Mouse (Mus musculus) midbrain, embryonic 14.5 days (tissue): ENCODE results near the gene Acta1. TPM values are rescaled to one million over a fixed set of nuclear protein-coding genes. Genes with fewer than 3 reads are reported as not detected.
A peak's percentile ranks its signal among the peaks of the same experiment; 100 is the strongest.

Source experiments
- ATAC-seq: fragments of 200-750 bp; cut with Nextera tagmentation; 2 replicates; pipeline ENCODE4 v1.8.0; 2017; ENCODE audit warnings: moderate number of reproducible peaks, moderate library complexity; ENCODE audit not compliant: low FRiP score, low TSS enrichment
- DNase-seq: peaks from one replicate; pipeline ENCODE4 v3.0.0-alpha.2; 2015
- H3K27ac ChIP-seq: fragments of 300-500 bp; sonication (generic); replicated peaks from 2 replicates; pipeline ENCODE4 v1.5.1; 2014; ENCODE audit warnings: mild to moderate bottlenecking, low read depth, low read length, moderate library complexity
- H3K27me3 ChIP-seq: fragments of 300-500 bp; sonication (generic); 2 replicates; pipeline ENCODE4 v1.6.1; 2014; ENCODE audit warnings: low read length, control low read depth, mixed read lengths; ENCODE audit not compliant: control insufficient read depth, insufficient read depth
- H3K36me3 ChIP-seq: fragments of 300-500 bp; sonication (generic); 2 replicates; pipeline ENCODE4 v1.6.1; 2014; ENCODE audit warnings: low read length, control low read depth; ENCODE audit not compliant: control insufficient read depth, insufficient read depth
- H3K4me1 ChIP-seq: fragments of 300-500 bp; sonication (generic); 2 replicates; pipeline ENCODE4 v1.6.1; 2014; ENCODE audit warnings: mild to moderate bottlenecking, antibody characterized with exemption, low read length, control low read depth; ENCODE audit not compliant: control insufficient read depth, insufficient read depth
- H3K4me2 ChIP-seq: fragments of 300-500 bp; sonication (generic); 2 replicates; pipeline ENCODE4 v1.6.1; 2014; ENCODE audit warnings: mild to moderate bottlenecking, low read length, moderate library complexity
- H3K4me3 ChIP-seq: fragments of 300-500 bp; sonication (generic); replicated peaks from 2 replicates; pipeline ENCODE4 v1.5.1; 2014; ENCODE audit warnings: low read depth, low read length
- H3K9ac ChIP-seq: fragments of 300-500 bp; sonication (generic); replicated peaks from 2 replicates; pipeline ENCODE4 v1.6.1; 2014; ENCODE audit warnings: mild to moderate bottlenecking, low read length, moderate library complexity
- H3K9me3 ChIP-seq: fragments of 300-500 bp; sonication (generic); 2 replicates; pipeline ENCODE4 v1.6.1; 2016; ENCODE audit warnings: low read length, control low read depth, mixed read lengths; ENCODE audit not compliant: control insufficient read depth
- WGBS: fragments of 180-500 bp; shearing (Covaris S2); extraction: QIAGEN DNeasy Blood & Tissue Kit; methylation state at CpG from one replicate; pipeline ENCODE4 v1.1.7; 2014; 5-methylcytosine and 5-hydroxymethylcytosine counted together
- polyA plus RNA-seq: library from polyadenylated mRNA; unstranded; fragments of >200 nt; fragmentation: Nextera tagmentation; extraction: Ambion mirVana; gene quantifications from 2 replicates; pipeline ENCODE4 v1.2.1, GENCODE M21; 2014

The Acta1 gene
- 3.7 and 5.5 TPM in 2 replicates for polyA plus RNA-seq

DNA sequence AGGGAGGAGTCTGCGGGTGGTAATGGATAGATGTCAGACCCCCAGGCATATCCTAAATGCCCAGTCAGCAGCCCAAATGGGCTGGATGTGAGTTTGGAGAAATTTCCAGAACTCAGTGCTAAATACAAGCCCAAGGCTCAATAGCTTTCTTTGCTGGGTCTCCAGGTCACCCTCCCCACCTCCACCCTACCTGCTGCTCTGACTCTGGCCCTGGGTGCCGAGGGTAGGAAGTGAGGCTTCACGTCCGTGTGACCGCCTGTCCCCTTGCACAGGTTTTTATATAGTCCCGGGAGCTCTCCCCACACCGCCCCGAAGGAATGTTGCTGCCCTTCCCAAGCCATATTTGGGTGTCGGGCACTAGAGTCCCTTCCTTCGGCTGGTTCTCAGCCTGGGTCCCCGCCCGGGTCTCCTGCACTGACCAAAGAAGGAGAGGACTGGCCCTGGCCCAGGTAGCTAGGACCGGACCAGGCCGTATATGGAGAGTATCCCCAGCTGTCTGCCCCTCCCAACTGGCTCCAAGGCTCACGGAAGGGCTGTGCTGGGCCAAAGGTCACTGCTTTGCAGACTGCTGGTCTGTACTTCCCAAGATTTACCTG is at the start of gene Acta1:
Gene Acta1 (minus strand): TSS at position 250 of the 596 bp plus-strand sequence.
- H3K27me3 ChIP-seq = peaks cover 44% of the 10 kb centered on the region
- H3K9ac ChIP-seq = no peak within 1 kb of the TSS
- no peak within 1 kb of the TSS for H3K27ac ChIP-seq
- H3K4me1 ChIP-seq = peaks cover 16% of the 10 kb centered on the region
- no peak for DNase-seq
- no peaks in the 10 kb centered on the region for H3K9me3 ChIP-seq
- no peak within 1 kb of the TSS for H3K4me3 ChIP-seq
- WGBS = 26% methylated on average over 15 of the region's 15 CpGs
- peaks cover 10% of the 10 kb centered on the region; the same call in 1 of the 2 replicates for H3K36me3 ChIP-seq
- no peak for ATAC-seq
- no peak within 1 kb of the TSS for H3K4me2 ChIP-seq

DNA sequence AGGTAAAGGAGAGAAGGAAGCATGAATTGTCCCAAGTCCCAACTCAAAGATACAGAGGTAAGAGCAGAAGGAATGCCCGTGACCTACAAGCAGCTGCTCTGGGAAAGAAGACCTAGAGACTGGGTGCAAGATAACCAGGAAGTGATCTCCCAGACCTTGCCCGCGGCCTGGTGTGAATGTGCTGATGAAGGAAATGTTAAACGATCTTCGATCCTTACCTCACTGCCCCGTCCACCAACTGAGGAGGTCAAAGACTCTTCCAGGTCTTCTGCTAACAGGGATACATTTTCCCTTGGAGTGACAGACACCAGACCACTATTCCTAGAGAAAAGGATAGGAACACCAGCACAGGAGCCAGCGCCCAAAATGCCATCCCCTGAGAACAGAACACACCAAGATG is 34.5 kb upstream of the Acta1 start:
- no peak overlapping the region for H3K4me2 ChIP-seq
- no peak overlapping the region for H3K4me3 ChIP-seq
- 93% methylated on average over 7 of the region's 7 CpGs for WGBS
- no peaks in the 10 kb centered on the region for H3K4me1 ChIP-seq
- H3K36me3 ChIP-seq = peaks cover 76% of the 10 kb centered on the region
- DNase-seq (no peak), ATAC-seq (no peak)
- H3K9me3 ChIP-seq = no peaks in the 10 kb centered on the region
- H3K27ac ChIP-seq = no peak overlapping the region
- no peak overlapping the region for H3K9ac ChIP-seq
- no peaks in the 10 kb centered on the region for H3K27me3 ChIP-seq

DNA sequence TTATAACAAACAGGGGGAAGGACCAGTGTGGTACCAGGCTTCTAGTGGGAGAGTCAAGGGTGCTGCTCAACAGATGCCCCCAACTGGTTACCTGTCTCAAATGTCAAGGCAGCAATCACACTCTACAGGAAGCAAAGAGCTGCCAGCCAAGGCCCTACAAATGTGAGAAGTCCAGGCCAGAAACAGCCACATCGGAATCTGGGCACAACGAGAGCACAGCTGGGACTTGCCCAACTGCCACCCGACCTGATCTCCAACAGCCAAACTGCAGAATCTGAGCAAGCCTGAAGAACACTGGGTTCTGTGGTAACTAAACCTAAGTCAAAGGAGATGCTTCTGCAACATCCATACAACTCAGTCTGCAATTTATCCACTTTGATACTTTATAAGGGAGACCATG is 31.1 kb upstream of the Acta1 start:
- no peak overlapping the region for H3K4me2 ChIP-seq
- ATAC-seq (no peak), DNase-seq (no peak)
- WGBS = 91% methylated on average over 3 of the region's 3 CpGs
- H3K4me1 ChIP-seq = no peaks in the 10 kb centered on the region
- H3K9me3 ChIP-seq = no peaks in the 10 kb centered on the region
- peaks cover 80% of the 10 kb centered on the region for H3K36me3 ChIP-seq
- H3K27me3 ChIP-seq = no peaks in the 10 kb centered on the region
- H3K4me3 ChIP-seq = no peak overlapping the region
- H3K27ac ChIP-seq = no peak overlapping the region
- H3K9ac ChIP-seq = no peak overlapping the region

DNA sequence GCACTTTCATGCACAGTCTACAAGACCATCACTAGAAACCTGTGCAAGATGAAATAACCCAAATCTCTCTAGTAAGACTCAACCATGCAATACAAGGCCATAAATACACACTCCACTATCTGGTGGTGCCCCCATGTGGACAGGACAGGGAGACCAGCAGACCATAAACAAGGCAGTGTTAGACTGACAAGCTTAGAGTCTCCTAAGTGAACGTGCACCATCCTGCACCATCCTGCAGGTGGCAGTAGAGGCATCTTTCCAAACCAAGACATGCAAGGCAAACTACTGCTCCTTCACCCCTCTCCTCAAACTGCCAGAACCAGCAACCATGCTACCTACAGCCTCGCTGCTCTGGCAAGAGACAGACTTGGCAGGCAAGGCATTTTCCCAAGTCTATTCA is 30.2 kb upstream of the Acta1 start:
- WGBS = 17% methylated on average over 2 of the region's 2 CpGs
- Histone ChIP-seq H3K9me3 (no peaks in the 10 kb centered on the region), H3K36me3 (peaks cover 80% of the 10 kb centered on the region), H3K4me3 (no peak overlapping the region), H3K27ac (no peak overlapping the region), H3K4me1 (no peaks in the 10 kb centered on the region), H3K27me3 (no peaks in the 10 kb centered on the region), H3K4me2 (no peak overlapping the region), H3K9ac (no peak overlapping the region)
- ATAC-seq (no peak; the same call in 1 of the 2 replicates), DNase-seq (peak; percentile 90)

DNA sequence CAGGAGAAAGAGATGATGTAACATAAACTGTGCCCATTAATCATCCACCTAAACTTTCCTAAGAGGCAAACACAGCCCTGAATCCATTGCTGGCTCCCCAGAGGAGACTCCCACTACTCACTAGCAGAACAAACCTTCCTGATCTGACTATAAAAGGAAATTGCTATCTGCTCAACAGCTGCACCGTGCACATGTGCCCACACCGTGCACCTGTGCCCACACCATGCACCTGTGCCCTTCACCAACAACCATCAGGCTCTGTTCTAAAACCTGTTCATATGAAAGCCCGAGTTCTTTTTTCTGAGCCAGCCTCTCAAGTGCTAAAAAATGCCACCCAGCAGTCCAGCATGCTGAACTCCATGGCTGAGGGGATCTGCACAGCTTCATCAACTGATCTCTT is 20.1 kb upstream of the Acta1 start:
- Histone ChIP-seq H3K27ac (no peak overlapping the region), H3K4me2 (no peak overlapping the region), H3K4me3 (no peak overlapping the region), H3K27me3 (no peaks in the 10 kb centered on the region), H3K9me3 (no peaks in the 10 kb centered on the region), H3K4me1 (no peaks in the 10 kb centered on the region), H3K36me3 (peaks cover 95% of the 10 kb centered on the region), H3K9ac (no peak overlapping the region)
- 95% methylated on average over 3 of the region's 3 CpGs for WGBS
- no peak for ATAC-seq
- no peak for DNase-seq

DNA sequence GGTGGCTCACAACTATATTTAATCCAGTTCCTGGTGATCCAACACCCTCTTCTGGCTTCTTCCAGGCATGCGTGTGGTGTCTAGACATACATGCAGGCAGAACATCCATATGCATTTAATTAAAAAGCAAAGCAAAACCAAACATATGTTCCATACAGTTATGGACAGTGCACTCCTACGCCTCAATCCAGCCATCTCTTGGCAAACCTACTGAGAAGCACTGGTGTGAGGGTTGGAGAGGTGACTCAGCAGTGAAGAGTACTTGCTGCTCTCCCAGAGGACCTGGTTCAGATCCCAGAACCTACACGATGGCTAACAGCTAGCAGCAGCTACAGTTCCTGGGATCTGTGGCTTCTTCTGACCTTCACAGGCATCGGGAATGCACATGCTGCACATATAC is 17.7 kb upstream of the Acta1 start:
- DNase-seq = no peak
- Histone ChIP-seq H3K27me3 (no peaks in the 10 kb centered on the region), H3K27ac (no peak overlapping the region), H3K36me3 (peaks cover 90% of the 10 kb centered on the region), H3K4me2 (no peak overlapping the region), H3K4me1 (no peaks in the 10 kb centered on the region), H3K9ac (no peak overlapping the region), H3K9me3 (no peaks in the 10 kb centered on the region), H3K4me3 (no peak overlapping the region)
- 95% methylated on average over 4 of the region's 4 CpGs for WGBS
- ATAC-seq = no peak

DNA sequence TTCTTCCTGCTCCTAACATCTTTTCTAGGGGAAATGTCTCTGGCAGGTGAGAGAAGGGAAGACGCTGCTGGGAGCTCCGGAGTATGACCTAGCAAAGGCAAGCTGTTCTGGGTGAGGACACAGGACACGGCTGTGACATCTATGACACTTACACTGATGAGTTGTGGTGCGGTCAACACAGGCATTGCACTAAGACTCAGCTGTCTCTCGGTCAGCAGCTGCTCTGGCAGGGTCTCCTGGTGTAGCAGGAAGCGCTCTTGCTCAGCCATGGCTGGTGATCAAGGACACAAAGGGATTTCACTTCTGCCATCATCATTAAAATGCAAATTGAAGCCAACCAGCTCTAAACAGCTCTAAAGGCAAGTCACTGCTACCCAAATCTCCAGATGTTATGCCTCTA is 13.1 kb upstream of the Acta1 start:
- 92% methylated on average over 6 of the region's 6 CpGs for WGBS
- Histone ChIP-seq H3K4me3 (no peak overlapping the region), H3K27ac (no peak overlapping the region), H3K9ac (no peak overlapping the region), H3K4me2 (no peak overlapping the region), H3K36me3 (peaks cover 86% of the 10 kb centered on the region), H3K4me1 (no peaks in the 10 kb centered on the region), H3K9me3 (no peaks in the 10 kb centered on the region), H3K27me3 (no peaks in the 10 kb centered on the region)
- ATAC-seq (no peak), DNase-seq (no peak)

DNA sequence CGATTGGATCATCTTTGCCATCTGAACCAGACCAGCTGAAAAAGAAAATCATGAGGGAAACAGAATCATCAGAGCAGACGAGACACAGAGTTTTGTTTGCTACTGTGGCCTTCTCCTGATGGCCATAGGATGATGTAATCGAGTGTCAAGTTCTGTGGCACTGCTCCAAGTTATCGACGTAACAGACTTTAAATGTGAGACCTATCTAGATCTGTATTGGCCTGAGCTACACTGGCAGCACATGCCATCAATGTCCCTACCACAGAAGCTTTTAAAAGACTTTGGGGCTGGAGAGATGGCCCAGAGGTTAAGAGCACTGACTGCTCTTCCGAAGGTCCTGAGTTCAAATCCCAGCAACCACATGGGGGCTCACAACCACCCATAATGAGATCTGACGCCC is 8.1 kb upstream of the Acta1 start:
- Histone ChIP-seq H3K27ac (no peak overlapping the region), H3K4me3 (no peak overlapping the region), H3K36me3 (peaks cover 80% of the 10 kb centered on the region), H3K27me3 (no peaks in the 10 kb centered on the region), H3K9ac (no peak overlapping the region), H3K4me2 (no peak overlapping the region), H3K9me3 (no peaks in the 10 kb centered on the region), H3K4me1 (no peaks in the 10 kb centered on the region)
- DNase-seq (no peak), ATAC-seq (no peak)
- WGBS = 88% methylated on average over 7 of the region's 7 CpGs

DNA sequence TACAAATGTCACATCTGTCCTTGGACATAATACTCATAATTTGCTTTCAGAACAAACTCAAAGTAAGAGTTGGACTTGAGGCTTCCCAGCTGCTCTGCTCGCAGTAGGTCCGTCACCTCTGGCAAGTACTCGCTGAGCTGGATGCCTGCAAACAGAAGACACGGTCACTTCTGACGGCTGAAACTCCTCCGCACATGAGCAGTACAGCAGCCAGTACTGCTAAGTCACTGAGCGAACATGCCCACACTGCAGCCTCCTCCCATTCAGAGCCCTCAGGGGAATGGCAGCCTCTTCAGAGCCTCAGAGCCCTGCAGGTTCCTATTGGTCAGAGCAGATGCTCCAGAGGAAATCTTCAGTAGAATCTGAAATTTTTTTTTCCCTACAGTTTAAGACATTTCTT is 4.8 kb upstream of the Acta1 start:
- Histone ChIP-seq H3K27ac (no peak overlapping the region), H3K4me3 (no peak overlapping the region), H3K36me3 (peaks cover 54% of the 10 kb centered on the region), H3K4me1 (no peaks in the 10 kb centered on the region), H3K4me2 (no peak overlapping the region), H3K9me3 (no peaks in the 10 kb centered on the region), H3K9ac (no peak overlapping the region), H3K27me3 (peaks cover 10% of the 10 kb centered on the region)
- WGBS = 86% methylated on average over 7 of the region's 7 CpGs
- ATAC-seq = no peak
- DNase-seq = no peak
